Mouse (Mus musculus): ENCODE results near the gene Sptb. TPM values are rescaled to one million over a fixed set of nuclear protein-coding genes. Genes with fewer than 3 reads are reported as not detected.

Gene Sptb
- polyA plus RNA-seq, 1 experiment, result 29.1 TPM

DNA sequence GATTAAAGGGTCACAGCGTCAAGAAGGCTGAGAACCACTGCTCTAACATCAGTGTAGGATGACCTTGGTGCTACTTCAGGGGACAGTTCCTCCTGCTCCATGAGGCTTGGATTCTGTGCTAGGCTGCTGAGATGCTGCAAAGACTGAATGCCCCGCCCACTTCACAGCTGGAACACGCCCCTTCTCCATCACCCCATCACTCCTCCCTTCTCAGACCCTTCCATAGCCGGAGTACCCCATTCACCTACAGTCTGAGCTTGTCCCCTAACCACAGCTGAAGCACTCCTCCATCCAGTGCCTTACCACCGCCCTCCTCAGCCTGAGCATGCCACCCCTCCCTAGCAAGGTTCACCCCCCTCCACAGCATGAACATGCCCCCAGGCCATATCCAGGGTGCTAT, 90.5 kb downstream of the Sptb start:
- Histone ChIP-seq H3K4me1 (ENCODE audit: control insufficient read depth, insufficient read depth, low read length) (peaks cover 10% of the 10 kb centered on the region), H3K27ac (ENCODE audit: insufficient read depth, low read depth, low read length) (no peak overlapping the region), H3K4me3 (ENCODE audit: insufficient read depth, low read depth, low read length) (no peak overlapping the region)
- no peak for TF ChIP-seq CTCF (IDR thresholded peaks at IDR 0.05; ENCODE audit: insufficient read depth, low read depth, low read length)
- no peak for TF ChIP-seq POLR2A (IDR thresholded peaks at IDR 0.05; ENCODE audit: insufficient read depth, low read depth, low read length)
- WGBS, result 77% methylated on average over 5 of the region's 5 CpGs

DNA sequence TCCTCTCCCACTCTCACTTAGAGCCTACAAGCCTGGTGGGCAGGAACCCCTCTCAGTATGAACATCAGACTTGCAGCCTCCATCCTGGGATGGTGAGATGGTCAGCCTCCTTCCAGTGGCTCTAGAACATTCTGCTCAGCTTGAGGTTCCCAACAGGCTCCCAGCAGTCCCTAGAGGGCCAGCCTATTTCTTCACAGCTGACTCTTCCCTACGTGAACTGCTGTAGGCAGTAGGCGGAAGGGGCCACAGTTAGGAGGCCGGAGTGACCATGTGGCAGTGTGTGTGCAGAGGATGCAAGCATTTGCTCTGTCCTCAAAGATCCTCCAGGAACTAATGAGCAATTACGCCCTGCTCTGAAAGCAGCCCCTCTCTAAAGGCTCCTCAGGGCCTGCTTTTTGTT, 92.2 kb downstream of the Sptb start:
- no peak for TF ChIP-seq POLR2A (IDR thresholded peaks at IDR 0.05; ENCODE audit: insufficient read depth, low read depth, low read length)
- no peak for TF ChIP-seq CTCF (IDR thresholded peaks at IDR 0.05; ENCODE audit: insufficient read depth, low read depth, low read length)
- 71% methylated on average over 4 of the region's 4 CpGs for WGBS
- Histone ChIP-seq H3K27ac (ENCODE audit: insufficient read depth, low read depth, low read length) (no peak overlapping the region), H3K4me1 (ENCODE audit: control insufficient read depth, insufficient read depth, low read length) (peaks cover 4% of the 10 kb centered on the region; the same call in 1 of the 2 replicates), H3K4me3 (ENCODE audit: insufficient read depth, low read depth, low read length) (no peak overlapping the region)

- no peak overlapping the region for H3K4me3 ChIP-seq (ENCODE audit: insufficient read depth, low read depth, low read length)
- 51% methylated on average over 4 of the region's 4 CpGs for WGBS
- H3K4me1 ChIP-seq (ENCODE audit: control insufficient read depth, insufficient read depth, low read length), result peaks cover 4% of the 10 kb centered on the region; the same call in 1 of the 2 replicates
- TF ChIP-seq POLR2A (IDR thresholded peaks at IDR 0.05; ENCODE audit: insufficient read depth, low read depth, low read length) (no peak), CTCF (IDR thresholded peaks at IDR 0.05; ENCODE audit: insufficient read depth, low read depth, low read length) (no peak)
- H3K27ac ChIP-seq (ENCODE audit: insufficient read depth, low read depth, low read length), result no peak overlapping the region
Observed at GRCm38 (mm10) chr12:76615580-76615937, 94.8 kb downstream of the Sptb start.

- Histone ChIP-seq H3K4me1 (ENCODE audit: control insufficient read depth, insufficient read depth, low read length) (peaks cover 4% of the 10 kb centered on the region; the same call in 1 of the 2 replicates), H3K4me3 (ENCODE audit: insufficient read depth, low read depth, low read length) (no peak overlapping the region), H3K27ac (ENCODE audit: insufficient read depth, low read depth, low read length) (no peak overlapping the region)
- no peak for TF ChIP-seq POLR2A (IDR thresholded peaks at IDR 0.05; ENCODE audit: insufficient read depth, low read depth, low read length)
- no peak for TF ChIP-seq CTCF (IDR thresholded peaks at IDR 0.05; ENCODE audit: insufficient read depth, low read depth, low read length)
- 47% methylated on average over 12 of the region's 12 CpGs for whole genome bisulfite sequencing
Observed at GRCm38 (mm10) chr12:76614868-76615579, 95.3 kb downstream of the Sptb start.

DNA sequence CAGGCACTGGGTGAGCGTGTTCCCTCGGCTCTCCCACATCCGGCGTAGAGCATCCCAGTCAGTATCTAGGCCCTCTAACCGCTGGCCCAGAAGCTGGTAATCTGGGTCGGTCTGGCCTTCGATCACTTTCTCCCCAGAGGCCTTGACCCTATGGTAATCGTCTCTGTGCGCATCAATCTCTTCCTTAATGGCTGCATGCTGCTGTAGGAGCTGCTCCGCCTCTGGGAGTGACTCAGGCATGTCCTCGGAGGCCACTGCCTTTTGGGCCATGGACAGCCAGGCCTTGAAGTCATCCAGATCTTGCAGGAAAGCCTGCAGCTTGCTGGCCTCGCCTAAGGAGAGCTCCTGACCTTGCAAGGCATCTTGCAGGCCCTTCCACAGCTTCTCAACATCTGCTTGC, 97.7 kb downstream of the Sptb start:
- WGBS, result 95% methylated on average over 12 of the region's 12 CpGs
- Histone ChIP-seq H3K4me1 (ENCODE audit: control insufficient read depth, insufficient read depth, low read length) (peaks cover 4% of the 10 kb centered on the region; the same call in 1 of the 2 replicates), H3K27ac (ENCODE audit: insufficient read depth, low read depth, low read length) (no peak overlapping the region), H3K4me3 (ENCODE audit: insufficient read depth, low read depth, low read length) (no peak overlapping the region)
- TF ChIP-seq POLR2A (IDR thresholded peaks at IDR 0.05; ENCODE audit: insufficient read depth, low read depth, low read length), result no peak
- no peak for TF ChIP-seq CTCF (IDR thresholded peaks at IDR 0.05; ENCODE audit: insufficient read depth, low read depth, low read length)

- TF ChIP-seq CTCF (IDR thresholded peaks at IDR 0.05; ENCODE audit: insufficient read depth, low read depth, low read length) (no peak), POLR2A (IDR thresholded peaks at IDR 0.05; ENCODE audit: insufficient read depth, low read depth, low read length) (no peak)
- Histone ChIP-seq H3K4me3 (ENCODE audit: insufficient read depth, low read depth, low read length) (no peak overlapping the region), H3K4me1 (ENCODE audit: control insufficient read depth, insufficient read depth, low read length) (peaks cover 5% of the 10 kb centered on the region; the same call in 1 of the 2 replicates), H3K27ac (ENCODE audit: insufficient read depth, low read depth, low read length) (no peak overlapping the region)
- 92% methylated on average over 15 of the region's 15 CpGs for WGBS
Observed at GRCm38 (mm10) chr12:76608997-76609565, 101.3 kb downstream of the Sptb start.

DNA sequence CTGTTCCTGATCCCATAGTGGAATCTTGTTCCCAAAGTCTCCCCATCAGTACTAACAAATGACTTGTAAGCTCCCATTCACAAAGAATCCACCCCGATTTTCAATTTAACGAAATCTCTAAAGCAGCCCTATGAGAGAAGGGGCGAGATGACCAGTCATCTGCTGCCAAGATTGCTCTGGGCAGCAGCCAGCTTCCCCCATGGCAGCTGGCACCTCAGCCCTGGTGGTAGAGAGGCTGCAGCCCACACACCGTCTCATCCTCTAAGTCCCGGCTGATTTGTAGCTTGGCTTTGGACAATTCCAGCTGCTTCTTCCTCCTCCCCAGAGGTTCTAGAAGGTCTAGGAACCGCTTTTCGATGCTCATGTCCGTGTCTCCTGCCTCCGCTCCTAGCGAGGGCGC, 102.1 kb downstream of the Sptb start:
- no peak for TF ChIP-seq POLR2A (IDR thresholded peaks at IDR 0.05; ENCODE audit: insufficient read depth, low read depth, low read length)
- no peak for TF ChIP-seq CTCF (IDR thresholded peaks at IDR 0.05; ENCODE audit: insufficient read depth, low read depth, low read length)
- WGBS, result 66% methylated on average over 11 of the region's 11 CpGs
- Histone ChIP-seq H3K4me1 (ENCODE audit: control insufficient read depth, insufficient read depth, low read length) (peaks cover 9% of the 10 kb centered on the region; the same call in 1 of the 2 replicates), H3K27ac (ENCODE audit: insufficient read depth, low read depth, low read length) (no peak overlapping the region), H3K4me3 (ENCODE audit: insufficient read depth, low read depth, low read length) (no peak overlapping the region)

DNA sequence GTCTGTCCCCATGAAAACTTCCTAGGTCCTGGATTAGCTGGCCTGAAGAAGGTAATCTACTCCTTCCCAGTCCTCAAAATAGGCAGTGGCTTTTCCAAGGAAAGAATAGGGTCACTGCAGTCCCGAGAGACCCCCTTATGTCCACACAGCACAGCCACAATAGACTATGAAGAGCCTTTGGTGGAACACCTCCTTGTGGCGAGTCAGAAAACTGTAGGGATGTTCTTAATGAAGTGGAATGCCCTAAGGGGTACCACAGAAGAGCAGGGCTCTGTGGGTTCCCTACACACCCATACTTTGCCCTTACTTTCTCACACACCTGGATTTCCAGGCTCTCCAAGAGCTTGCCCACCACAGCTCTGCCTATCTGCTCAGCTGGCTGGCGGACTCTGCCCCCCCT, 104.5 kb downstream of the Sptb start:
- TF ChIP-seq POLR2A (IDR thresholded peaks at IDR 0.05; ENCODE audit: insufficient read depth, low read depth, low read length) (no peak), CTCF (IDR thresholded peaks at IDR 0.05; ENCODE audit: insufficient read depth, low read depth, low read length) (no peak)
- peaks cover 10% of the 10 kb centered on the region; the same call in 1 of the 2 replicates for H3K4me1 ChIP-seq (ENCODE audit: control insufficient read depth, insufficient read depth, low read length)
- H3K4me3 ChIP-seq (ENCODE audit: insufficient read depth, low read depth, low read length), result no peak overlapping the region
- H3K27ac ChIP-seq (ENCODE audit: insufficient read depth, low read depth, low read length), result no peak overlapping the region
- 76% methylated on average over 3 of the region's 3 CpGs for WGBS

GRCm38 (mm10) chr12:76604546-76604945, 105.8 kb downstream of the Sptb start:
- Histone ChIP-seq H3K27ac (ENCODE audit: insufficient read depth, low read depth, low read length) (no peak overlapping the region), H3K4me3 (ENCODE audit: insufficient read depth, low read depth, low read length) (no peak overlapping the region), H3K4me1 (ENCODE audit: control insufficient read depth, insufficient read depth, low read length) (peaks cover 10% of the 10 kb centered on the region; the same call in 1 of the 2 replicates)
- no peak for TF ChIP-seq CTCF (IDR thresholded peaks at IDR 0.05; ENCODE audit: insufficient read depth, low read depth, low read length)
- no peak for TF ChIP-seq POLR2A (IDR thresholded peaks at IDR 0.05; ENCODE audit: insufficient read depth, low read depth, low read length)
- WGBS, result 55% methylated on average over 4 of the region's 4 CpGs

Measured in olfactory bulb, adult 2 months (tissue).